Mouse (Mus musculus) mature B cell (primary cell): Measurements from ENCODE around the gene Phlda1.

Source experiments
- in situ Hi-C: fragments of 300-500 bp; cut with MboI; formaldehyde crosslinking; loops from 2 replicates; pipeline ENCODE4 v1.14.3; 2019

Gene Phlda1

GRCm38 (mm10) chr10:111527057-111527456 lies 21.0 kb downstream of the Phlda1 start:
- in situ Hi-C loops: no loop called here

DNA sequence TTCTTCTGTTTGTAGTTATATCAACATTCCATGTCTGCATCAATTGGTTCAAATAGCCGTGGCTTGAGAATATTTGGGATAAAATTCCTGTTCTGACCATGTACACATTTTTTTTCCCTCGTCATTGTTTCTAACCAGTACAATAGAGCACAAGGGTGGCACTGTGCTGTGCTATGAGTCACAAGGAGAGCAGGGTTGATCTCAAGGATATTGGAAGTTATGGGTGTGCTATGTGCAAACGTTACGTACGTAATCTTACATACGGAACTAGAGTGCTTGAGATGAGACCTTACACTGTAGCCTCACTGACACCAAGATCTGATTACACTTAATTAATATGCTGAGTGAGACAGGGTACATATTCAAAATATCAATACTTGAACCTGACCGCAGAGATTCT lies 21.5 kb downstream of the Phlda1 start:
- in situ Hi-C loops: no loop called here

- in situ Hi-C loops: no loop called here
Observed at GRCm38 (mm10) chr10:111528283-111528682, 22.2 kb downstream of the Phlda1 start.

DNA sequence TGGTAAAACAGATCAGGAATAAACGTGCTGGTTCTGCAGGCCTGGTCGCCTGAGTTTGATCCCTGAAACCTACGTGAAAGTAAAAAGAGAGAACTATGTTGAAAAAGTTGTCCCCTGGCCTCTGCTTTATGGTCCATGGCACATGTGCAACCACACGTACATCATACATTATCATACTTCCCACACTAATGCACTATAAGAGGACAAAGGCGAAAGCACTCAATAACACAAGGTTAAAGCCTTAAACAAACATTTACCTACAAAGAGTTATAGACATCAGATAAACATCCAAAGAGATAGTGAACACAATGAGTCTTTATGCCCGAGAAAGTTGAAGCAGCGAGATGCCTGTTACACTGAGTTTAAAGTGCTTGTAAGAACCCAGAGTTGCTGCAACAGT lies 24.3 kb downstream of the Phlda1 start:
- in situ Hi-C loops: no loop called here

GRCm38 (mm10) chr10:111534691-111535090 lies 28.6 kb downstream of the Phlda1 start:
- in situ Hi-C loops: no loop called here

DNA sequence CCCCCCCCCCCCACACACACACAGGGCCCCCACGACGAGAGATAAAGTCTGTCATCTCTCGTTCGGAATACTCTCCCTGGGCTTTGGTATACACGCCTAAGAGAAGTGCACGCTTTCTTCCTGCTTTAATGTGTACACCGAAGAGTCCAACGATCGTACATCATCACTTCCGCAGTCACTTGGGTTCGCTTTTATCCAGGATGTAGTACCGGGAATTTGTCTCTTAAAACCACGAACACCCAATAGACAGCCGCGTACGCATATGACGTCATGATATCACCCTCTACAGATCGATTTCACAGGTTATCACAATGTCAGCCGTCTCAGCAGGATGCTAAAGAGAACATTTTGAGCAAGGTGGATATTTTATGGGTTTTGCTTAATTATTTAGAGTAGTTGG lies 31.3 kb downstream of the Phlda1 start:
- in situ Hi-C loops: no loop called here

GRCm38 (mm10) chr10:111539724-111540324 lies 33.7 kb downstream of the Phlda1 start:
- in situ Hi-C loops: no loop called here

DNA sequence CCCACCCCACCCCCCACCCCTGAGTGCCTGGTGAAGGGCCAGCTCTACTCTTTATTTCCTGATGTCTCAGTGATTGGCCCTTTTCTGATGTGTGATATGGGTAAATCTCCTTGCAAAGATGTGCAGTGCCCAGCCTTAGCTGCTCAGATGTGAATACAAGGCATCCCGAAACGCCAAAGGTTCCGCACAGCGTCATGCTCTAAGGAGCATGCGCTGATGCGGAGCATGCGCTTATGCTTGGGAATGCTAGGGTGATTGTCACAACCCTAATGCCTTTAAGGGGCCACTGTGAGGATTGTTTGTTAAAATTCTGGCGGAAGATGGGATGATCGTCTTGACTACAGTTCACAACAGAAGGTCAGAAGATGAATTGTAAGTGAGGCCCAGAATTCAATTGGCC lies 34.6 kb downstream of the Phlda1 start:
- in situ Hi-C loops: no loop called here

- in situ Hi-C loops: no loop called here
Observed at GRCm38 (mm10) chr10:111543106-111543505, 37.0 kb downstream of the Phlda1 start.

- in situ Hi-C loops: no loop called here
Observed at GRCm38 (mm10) chr10:111543781-111544260, 37.7 kb downstream of the Phlda1 start.

DNA sequence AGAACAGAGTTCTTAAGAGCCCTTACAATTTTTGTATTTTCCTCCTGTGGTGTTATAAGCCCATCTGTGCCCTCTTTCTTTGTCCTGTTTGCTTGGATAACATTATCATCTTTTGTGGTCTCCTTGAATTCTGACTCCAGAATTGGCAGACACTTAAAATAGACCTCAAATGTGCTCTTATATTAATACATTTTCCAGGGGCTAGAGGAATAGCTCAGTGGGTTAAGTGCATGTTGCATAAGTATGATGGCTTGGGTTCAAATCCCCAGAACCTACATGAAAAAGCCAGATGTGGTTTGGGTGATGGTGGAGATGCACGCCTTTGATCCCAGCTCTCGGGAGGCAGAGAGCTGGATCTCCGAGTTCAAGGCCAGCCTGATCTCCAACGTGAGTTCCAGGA lies 38.2 kb downstream of the Phlda1 start:
- in situ Hi-C loops: no loop called here

GRCm38 (mm10) chr10:111545648-111546047 lies 39.6 kb downstream of the Phlda1 start:
- in situ Hi-C loops: no loop called here

DNA sequence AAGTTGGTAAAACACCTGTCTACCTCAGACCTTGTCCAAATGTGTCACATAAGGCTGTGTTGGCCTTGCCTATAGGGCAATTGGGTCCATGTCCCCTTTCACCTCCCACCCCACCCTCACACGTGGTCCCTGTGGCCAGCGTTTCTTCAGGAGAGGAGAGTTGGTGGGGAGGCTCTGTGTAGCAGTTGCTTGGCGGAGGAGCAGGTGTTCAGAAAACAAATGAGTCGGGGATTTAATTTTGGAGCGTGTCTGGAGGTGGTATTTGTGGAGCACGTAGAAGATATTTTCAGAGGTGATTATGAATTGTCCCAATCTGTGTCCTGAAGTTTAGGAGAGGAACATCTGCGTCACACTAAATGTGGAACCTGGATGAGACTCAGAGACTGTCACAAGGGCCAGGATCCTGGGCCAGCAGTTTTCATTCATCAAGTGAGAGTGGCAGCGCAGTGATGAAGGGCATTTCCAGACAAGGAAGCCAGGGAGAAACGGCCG lies 41.8 kb downstream of the Phlda1 start:
- in situ Hi-C loops: no loop called here

DNA sequence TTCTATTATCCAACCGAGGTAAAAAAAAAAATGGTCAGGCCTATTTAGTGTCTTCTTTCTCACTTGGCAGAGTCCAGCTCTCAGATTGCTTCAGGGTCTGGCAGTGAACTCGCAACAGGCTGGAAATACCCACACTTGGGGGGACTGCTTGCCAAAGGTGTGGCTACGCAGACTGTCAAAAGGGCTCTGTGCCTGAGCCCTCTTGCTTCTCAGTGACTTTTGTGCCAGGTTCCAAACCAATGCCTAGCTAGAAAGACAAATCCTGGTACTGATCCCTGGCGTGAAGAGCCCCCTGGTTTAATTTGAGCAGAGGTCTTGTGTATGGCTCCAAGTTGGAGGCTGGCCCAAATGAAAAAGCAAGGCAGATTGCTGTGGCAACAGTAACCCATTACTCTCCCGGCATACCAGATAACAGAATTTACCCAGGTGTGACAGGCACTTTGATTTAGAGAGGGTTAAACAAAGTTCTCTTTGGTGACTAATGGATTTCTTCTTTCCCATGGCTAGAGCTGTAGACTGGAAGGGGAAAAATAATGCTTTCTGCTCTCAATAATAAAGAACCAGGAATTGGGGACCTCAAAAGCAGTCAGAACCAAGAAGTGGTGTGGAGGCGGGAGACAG lies 44.1 kb downstream of the Phlda1 start:
- in situ Hi-C loops: no loop called here

- in situ Hi-C loops: no loop called here
Observed at GRCm38 (mm10) chr10:111553695-111554094, 47.6 kb downstream of the Phlda1 start.

- in situ Hi-C loops: no loop called here
Observed at GRCm38 (mm10) chr10:111554651-111555050, 48.6 kb downstream of the Phlda1 start.

DNA sequence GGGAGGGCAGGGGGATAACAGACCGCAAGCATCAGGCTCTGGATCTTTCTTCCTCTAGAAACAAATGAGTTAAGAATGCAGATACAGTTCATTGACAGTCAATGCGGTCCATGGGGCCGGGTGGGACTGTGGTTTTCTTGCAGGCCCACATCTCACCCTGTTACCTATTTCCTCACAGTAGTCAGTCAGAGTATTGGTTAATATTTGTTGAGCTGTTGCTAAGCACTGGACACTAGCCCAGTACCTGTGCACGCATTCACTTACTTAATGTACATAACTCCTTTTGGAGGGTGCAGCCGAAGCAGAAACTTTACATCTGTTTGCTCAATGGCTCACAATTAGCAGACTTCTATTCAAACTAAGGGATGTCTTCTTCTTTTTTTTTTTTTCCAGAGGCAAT lies 52.1 kb downstream of the Phlda1 start:
- in situ Hi-C loops: no loop called here
